In genomic region chr7:46103771-46104170, GRCm38 (mm10) we compare ENCODE assay signal across 23 mouse cellular contexts. TPM values are rescaled to one million over a fixed set of nuclear protein-coding genes. Genes with fewer than 3 reads are reported as not detected.
A peak's percentile ranks its signal among the peaks of the same experiment; 100 is the strongest.
DNase-seq lines count a peak whose midpoint lies in the region; ATAC-seq lines count a peak whose summit lies in the region.
"Had no signal": no experiment of that assay in that cellular context is flagged by ENCODE, and none has a peak within 500 bp of the region (broad histone marks: within the 10 kb centered on the region; RNA-seq: fewer than 3 reads in every experiment).

No protein-coding gene starts in this region.

- H3K27me3 ChIP-seq in forebrain, embryonic 13.5 days = no peaks in the 10 kb centered on the region
- H3K27me3 ChIP-seq in forebrain, embryonic 10.5 days (ENCODE audit: poor library complexity, severe bottlenecking) = peaks cover 18% of the 10 kb centered on the region
- no peaks in the 10 kb centered on the region for H3K27me3 ChIP-seq in hindbrain, embryonic 14.5 days (ENCODE audit: control insufficient read depth, insufficient read depth, low read length)
- peaks cover 13% of the 10 kb centered on the region for H3K27me3 ChIP-seq in hindbrain, embryonic 12.5 days
- H3K27me3 ChIP-seq in neural tube, embryonic 13.5 days = peaks cover 10% of the 10 kb centered on the region
- H3K27me3 ChIP-seq: stomach, embryonic 15.5 days had no signal

- no peak overlapping the region for H3K9ac ChIP-seq in forebrain, embryonic 13.5 days
- H3K9ac ChIP-seq in hindbrain, embryonic 14.5 days = no peak overlapping the region
- no peak overlapping the region for H3K9ac ChIP-seq in hindbrain, embryonic 12.5 days
- H3K9ac ChIP-seq in neural tube, embryonic 13.5 days = no peak overlapping the region
- H3K9ac ChIP-seq: heart, embryonic 13.5 days; intestine, embryonic 15.5 days; liver, embryonic 12.5 days; neural tube, embryonic 12.5 days; stomach, embryonic 15.5 days had no signal

- peak overlapping the region; percentile 85 for H3K27ac ChIP-seq in forebrain, embryonic 13.5 days
- no peak overlapping the region for H3K27ac ChIP-seq in forebrain, embryonic 10.5 days
- peak overlapping the region; percentile 52 for H3K27ac ChIP-seq in hindbrain, embryonic 14.5 days
- no peak overlapping the region for H3K27ac ChIP-seq in hindbrain, embryonic 12.5 days
- peak overlapping the region; percentile 69 for H3K27ac ChIP-seq in neural tube, embryonic 13.5 days (replicated peaks)
- H3K27ac ChIP-seq: embryonic facial prominence, embryonic 10.5 days; heart, embryonic 13.5 days; intestine, embryonic 15.5 days; limb, embryonic 12.5 days; liver, embryonic 12.5 days; midbrain, embryonic 10.5 days; neural tube, embryonic 12.5 days; stomach, embryonic 15.5 days had no signal

- H3K9me3 ChIP-seq in forebrain, embryonic 13.5 days (replicated peaks) = no peaks in the 10 kb centered on the region
- H3K9me3 ChIP-seq in forebrain, embryonic 10.5 days = no peaks in the 10 kb centered on the region
- H3K9me3 ChIP-seq in hindbrain, embryonic 14.5 days (ENCODE audit: control insufficient read depth, low read length) = no peaks in the 10 kb centered on the region
- no peaks in the 10 kb centered on the region for H3K9me3 ChIP-seq in hindbrain, embryonic 12.5 days (replicated peaks)
- no peaks in the 10 kb centered on the region for H3K9me3 ChIP-seq in neural tube, embryonic 13.5 days
- H3K9me3 ChIP-seq: embryonic facial prominence, embryonic 10.5 days; heart, embryonic 13.5 days; intestine, embryonic 15.5 days; limb, embryonic 12.5 days; liver, embryonic 12.5 days; midbrain, embryonic 10.5 days; neural tube, embryonic 12.5 days; stomach, embryonic 15.5 days had no signal

- no peak overlapping the region for H3K4me2 ChIP-seq in forebrain, embryonic 13.5 days
- H3K4me2 ChIP-seq in hindbrain, embryonic 14.5 days (replicated peaks) = no peak overlapping the region
- no peak overlapping the region for H3K4me2 ChIP-seq in hindbrain, embryonic 12.5 days (replicated peaks)
- no peak overlapping the region for H3K4me2 ChIP-seq in neural tube, embryonic 13.5 days
- H3K4me2 ChIP-seq: heart, embryonic 13.5 days; intestine, embryonic 15.5 days; limb, embryonic 12.5 days; liver, embryonic 12.5 days; neural tube, embryonic 12.5 days; stomach, embryonic 15.5 days had no signal

- 88% methylated on average over 8 of the region's 8 CpGs for WGBS in forebrain, embryonic 13.5 days
- WGBS in forebrain, embryonic 10.5 days = 92% methylated on average over 8 of the region's 8 CpGs
- 86% methylated on average over 8 of the region's 8 CpGs for WGBS in hindbrain, embryonic 14.5 days
- WGBS in hindbrain, embryonic 12.5 days = 86% methylated on average over 8 of the region's 8 CpGs
- WGBS in neural tube, embryonic 13.5 days = 92% methylated on average over 8 of the region's 8 CpGs

- ATAC-seq in forebrain, embryonic 13.5 days = no peak
- ATAC-seq in hindbrain, embryonic 14.5 days (ENCODE audit: low FRiP score) = no peak
- ATAC-seq in hindbrain, embryonic 12.5 days (ENCODE audit: low FRiP score) = no peak
- no peak for ATAC-seq in neural tube, embryonic 13.5 days (ENCODE audit: low read depth)
- no peak for ATAC-seq in inflammation-experienced regulatory T-cells, adult 6 months
- ATAC-seq: intestine, embryonic 15.5 days; liver, embryonic 12.5 days had no signal

- DNase-seq in forebrain, embryonic 10.5 days (ENCODE audit: extremely low spot score, low spot score) = no peak
- DNase-seq in hindbrain, embryonic 14.5 days (ENCODE audit: low spot score) = no peak
- DNase-seq in neural tube, embryonic 10.5 days (ENCODE audit: extremely low spot score, low spot score) = no peak
- no peak for DNase-seq in right cerebral cortex, postnatal 25 days
- DNase-seq: gastrocnemius, postnatal 14 days; heart, adult 11 months; kidney, adult 8-10 months; kidney, postnatal 10 days; lung, adult 18-20 months; lung, postnatal 10 days; thymus, postnatal 36 days had no signal

- H3K36me3 ChIP-seq in forebrain, embryonic 13.5 days (ENCODE audit: poor library complexity, severe bottlenecking) = no peaks in the 10 kb centered on the region; the same call in 1 of the 2 replicates
- H3K36me3 ChIP-seq in forebrain, embryonic 10.5 days (replicated peaks) = no peaks in the 10 kb centered on the region
- H3K36me3 ChIP-seq in hindbrain, embryonic 14.5 days (replicated peaks; ENCODE audit: control insufficient read depth, insufficient read depth) = no peaks in the 10 kb centered on the region
- H3K36me3 ChIP-seq in hindbrain, embryonic 12.5 days = no peaks in the 10 kb centered on the region
- H3K36me3 ChIP-seq in neural tube, embryonic 13.5 days = no peaks in the 10 kb centered on the region
- H3K36me3 ChIP-seq: embryonic facial prominence, embryonic 10.5 days; heart, embryonic 13.5 days; intestine, embryonic 15.5 days; limb, embryonic 12.5 days; liver, embryonic 12.5 days; midbrain, embryonic 10.5 days; neural tube, embryonic 12.5 days; stomach, embryonic 15.5 days had no signal

- no peak overlapping the region for H3K4me3 ChIP-seq in forebrain, embryonic 13.5 days
- H3K4me3 ChIP-seq in forebrain, embryonic 10.5 days = no peak overlapping the region
- H3K4me3 ChIP-seq in hindbrain, embryonic 14.5 days (replicated peaks; ENCODE audit: low read length) = no peak overlapping the region
- H3K4me3 ChIP-seq in hindbrain, embryonic 12.5 days = no peak overlapping the region
- H3K4me3 ChIP-seq in neural tube, embryonic 13.5 days = no peak overlapping the region
- H3K4me3 ChIP-seq: embryonic facial prominence, embryonic 10.5 days; heart, embryonic 13.5 days; intestine, embryonic 15.5 days; limb, embryonic 12.5 days; liver, embryonic 12.5 days; midbrain, embryonic 10.5 days; neural tube, embryonic 12.5 days; stomach, embryonic 15.5 days had no signal

- H3K4me1 ChIP-seq in forebrain, embryonic 13.5 days = peaks cover 30% of the 10 kb centered on the region
- H3K4me1 ChIP-seq in forebrain, embryonic 10.5 days = peaks cover 17% of the 10 kb centered on the region
- peaks cover 8% of the 10 kb centered on the region for H3K4me1 ChIP-seq in hindbrain, embryonic 14.5 days (replicated peaks; ENCODE audit: control insufficient read depth, insufficient read depth, low read length)
- peaks cover 8% of the 10 kb centered on the region; the same call in 1 of the 2 replicates for H3K4me1 ChIP-seq in hindbrain, embryonic 12.5 days
- peaks cover 29% of the 10 kb centered on the region for H3K4me1 ChIP-seq in neural tube, embryonic 13.5 days (replicated peaks)
- H3K4me1 ChIP-seq: intestine, embryonic 15.5 days; limb, embryonic 12.5 days; neural tube, embryonic 12.5 days; stomach, embryonic 15.5 days had no signal

RNA-seq across cellular contexts. Expression of gene Kcnj11, which starts 3.2 kb away (rescaled TPM):
- polyA plus RNA-seq in forebrain, embryonic 13.5 days (2015; fragmentation: Nextera tagmentation; extraction: Ambion mirVana) = 1.1 and 2.6 TPM in 2 replicates
- 0.12 and 0.54 TPM in 2 replicates for polyA plus RNA-seq in forebrain, embryonic 10.5 days (2016; fragmentation: Nextera tagmentation; extraction: Ambion mirVana)
- 1.2 and 1.5 TPM in 2 replicates for polyA plus RNA-seq in hindbrain, embryonic 14.5 days (2014; fragmentation: Nextera tagmentation; extraction: Ambion mirVana)
- polyA plus RNA-seq in hindbrain, embryonic 12.5 days (2016; fragmentation: Nextera tagmentation; extraction: Ambion mirVana) = 0.51 and 0.61 TPM in 2 replicates
- 1.1 and 1.7 TPM in 2 replicates for polyA plus RNA-seq in neural tube, embryonic 13.5 days (2015; fragmentation: Nextera tagmentation; extraction: Ambion mirVana)
- polyA plus RNA-seq in inflammation-experienced regulatory T-cells, adult 6 months (2017; shearing (Covaris generic)) = not detected
- polyA plus RNA-seq: liver, embryonic 12.5 days had no signal

Comparison
In these comparisons a context has a peak if more than half of its experiments do, and no peak if none do; other contexts are left out.
1. H3K27ac ChIP-seq: peak in forebrain, embryonic 13.5 days (single experiment), hindbrain, embryonic 14.5 days (single experiment) and neural tube, embryonic 13.5 days (single experiment); none in forebrain, embryonic 10.5 days (single experiment) and hindbrain, embryonic 12.5 days (single experiment).